Mouse (Mus musculus): ENCODE data around the gene Tspan32. TPM values are rescaled to one million over a fixed set of nuclear protein-coding genes. Genes with fewer than 3 reads are reported as not detected.

The Tspan32 gene
- total and polyA plus RNA-seq, 2 experiments from 2014 or later: 0.46 to 1.7 TPM

GRCm38 (mm10) chr7:143034519-143035450, 29.9 kb downstream of the Tspan32 start:
- DNase-seq (ENCODE audit: low spot score): no peak
- Histone ChIP-seq H3K27ac (ENCODE audit: low read depth) (no peak overlapping the region), H3K9me3 (replicated peaks; ENCODE audit: control insufficient read depth, low read length) (no peaks in the 10 kb centered on the region), H3K4me3 (ENCODE audit: low read depth, low read length) (no peak overlapping the region), H3K4me2 (ENCODE audit: low read depth, low read length) (no peak overlapping the region), H3K9ac (replicated peaks; ENCODE audit: low read depth, low read length) (no peak overlapping the region), H3K4me1 (ENCODE audit: control insufficient read depth, insufficient read depth) (peaks cover 9% of the 10 kb centered on the region), H3K36me3 (replicated peaks; ENCODE audit: control insufficient read depth, insufficient read depth, low read length) (no peaks in the 10 kb centered on the region; the same call in 1 of the 2 replicates), H3K27me3 (ENCODE audit: control insufficient read depth, insufficient read depth, low read length) (no peaks in the 10 kb centered on the region)
- 78% methylated on average over 8 of the region's 8 CpGs for WGBS
- no peak for ATAC-seq (ENCODE audit: insufficient read depth, low read depth)
- TF ChIP-seq EP300 (IDR thresholded peaks at IDR 0.05; ENCODE audit: low read depth) (no peak), CTCF (IDR thresholded peaks at IDR 0.05; ENCODE audit: low read depth) (no peak)

GRCm38 (mm10) chr7:143036787-143037186, 31.9 kb downstream of the Tspan32 start:
- WGBS: 78% methylated on average over 3 of the region's 3 CpGs
- Histone ChIP-seq H3K9ac (replicated peaks; ENCODE audit: low read depth, low read length) (no peak overlapping the region), H3K27ac (ENCODE audit: low read depth) (no peak overlapping the region), H3K4me1 (ENCODE audit: control insufficient read depth, insufficient read depth) (peaks cover 23% of the 10 kb centered on the region), H3K9me3 (replicated peaks; ENCODE audit: control insufficient read depth, low read length) (no peaks in the 10 kb centered on the region), H3K36me3 (replicated peaks; ENCODE audit: control insufficient read depth, insufficient read depth, low read length) (no peaks in the 10 kb centered on the region; the same call in 1 of the 2 replicates), H3K4me2 (ENCODE audit: low read depth, low read length) (no peak overlapping the region), H3K27me3 (ENCODE audit: control insufficient read depth, insufficient read depth, low read length) (no peaks in the 10 kb centered on the region), H3K4me3 (ENCODE audit: low read depth, low read length) (no peak overlapping the region)
- TF ChIP-seq EP300 (IDR thresholded peaks at IDR 0.05; ENCODE audit: low read depth) (no peak), CTCF (IDR thresholded peaks at IDR 0.05; ENCODE audit: low read depth) (no peak)
- no peak for DNase-seq (ENCODE audit: low spot score)
- no peak for ATAC-seq (ENCODE audit: insufficient read depth, low read depth)

- TF ChIP-seq CTCF (IDR thresholded peaks at IDR 0.05; ENCODE audit: low read depth) (no peak), EP300 (IDR thresholded peaks at IDR 0.05; ENCODE audit: low read depth) (no peak)
- Histone ChIP-seq H3K27me3 (ENCODE audit: control insufficient read depth, insufficient read depth, low read length) (no peaks in the 10 kb centered on the region), H3K9ac (replicated peaks; ENCODE audit: low read depth, low read length) (no peak overlapping the region), H3K4me3 (ENCODE audit: low read depth, low read length) (no peak overlapping the region), H3K27ac (ENCODE audit: low read depth) (no peak overlapping the region), H3K9me3 (replicated peaks; ENCODE audit: control insufficient read depth, low read length) (no peaks in the 10 kb centered on the region), H3K4me2 (ENCODE audit: low read depth, low read length) (no peak overlapping the region), H3K36me3 (replicated peaks; ENCODE audit: control insufficient read depth, insufficient read depth, low read length) (no peaks in the 10 kb centered on the region; the same call in 1 of the 2 replicates), H3K4me1 (ENCODE audit: control insufficient read depth, insufficient read depth) (peaks cover 23% of the 10 kb centered on the region)
- DNase-seq (ENCODE audit: low spot score) (no peak), ATAC-seq (ENCODE audit: insufficient read depth, low read depth) (no peak)
- whole genome bisulfite sequencing: 82% methylated on average over 4 of the region's 4 CpGs
These were observed 32.5 kb downstream of the Tspan32 start for GRCm38 (mm10) chr7:143037306-143037705.

GRCm38 (mm10) chr7:143038174-143038931, 33.5 kb downstream of the Tspan32 start:
- 91% methylated on average over 3 of the region's 3 CpGs for WGBS
- no peak for ATAC-seq (ENCODE audit: insufficient read depth, low read depth)
- Histone ChIP-seq H3K36me3 (replicated peaks; ENCODE audit: control insufficient read depth, insufficient read depth, low read length) (no peaks in the 10 kb centered on the region; the same call in 1 of the 2 replicates), H3K4me3 (ENCODE audit: low read depth, low read length) (no peak overlapping the region), H3K9me3 (replicated peaks; ENCODE audit: control insufficient read depth, low read length) (no peaks in the 10 kb centered on the region), H3K4me2 (ENCODE audit: low read depth, low read length) (no peak overlapping the region), H3K27me3 (ENCODE audit: control insufficient read depth, insufficient read depth, low read length) (no peaks in the 10 kb centered on the region), H3K27ac (ENCODE audit: low read depth) (no peak overlapping the region), H3K4me1 (ENCODE audit: control insufficient read depth, insufficient read depth) (peaks cover 30% of the 10 kb centered on the region), H3K9ac (replicated peaks; ENCODE audit: low read depth, low read length) (no peak overlapping the region)
- no peak for TF ChIP-seq EP300 (IDR thresholded peaks at IDR 0.05; ENCODE audit: low read depth)
- no peak for TF ChIP-seq CTCF (IDR thresholded peaks at IDR 0.05; ENCODE audit: low read depth)
- no peak for DNase-seq (ENCODE audit: low spot score)

- no peak overlapping the region for H3K9ac ChIP-seq (replicated peaks; ENCODE audit: low read depth, low read length)
- no peak for DNase-seq (ENCODE audit: low spot score)
- H3K4me1 ChIP-seq (ENCODE audit: control insufficient read depth, insufficient read depth): peaks cover 31% of the 10 kb centered on the region
- no peaks in the 10 kb centered on the region for H3K36me3 ChIP-seq (replicated peaks; ENCODE audit: control insufficient read depth, insufficient read depth, low read length)
- WGBS: 81% methylated on average over 3 of the region's 3 CpGs
- H3K27ac ChIP-seq (ENCODE audit: low read depth): peak overlapping the region; percentile 82
- H3K9me3 ChIP-seq (replicated peaks; ENCODE audit: control insufficient read depth, low read length): no peaks in the 10 kb centered on the region
- H3K4me2 ChIP-seq (ENCODE audit: low read depth, low read length): no peak overlapping the region
- H3K4me3 ChIP-seq (ENCODE audit: low read depth, low read length): no peak overlapping the region
- no peak for TF ChIP-seq EP300 (IDR thresholded peaks at IDR 0.05; ENCODE audit: low read depth)
- TF ChIP-seq CTCF (IDR thresholded peaks at IDR 0.05; ENCODE audit: low read depth): no peak
- H3K27me3 ChIP-seq (ENCODE audit: control insufficient read depth, insufficient read depth, low read length): no peaks in the 10 kb centered on the region
- ATAC-seq (ENCODE audit: insufficient read depth, low read depth): no peak
These were observed 35.7 kb downstream of the Tspan32 start for GRCm38 (mm10) chr7:143040561-143040960.
